Mouse (Mus musculus) MEL (cell line): Measurements from ENCODE around the gene Rnd1.

Experiments
- BHLHE40 ChIP-seq: IDR thresholded peaks from 2 replicates; pipeline ENCODE4 v1.6.1; 2012; ENCODE audit warnings: low read depth, mild to moderate bottlenecking, inconsistent platforms, low read length, improper control_type of control experiment, borderline replicate concordance
- CTCF ChIP-seq, 3 experiments: IDR thresholded peaks in 2 of 3; conservative IDR thresholded peaks in 1 of 3; 2 replicates each; pipeline ENCODE4 v1.5.1; 2011 to 2012; ENCODE audit warnings: low read length in 3 of 3, low read depth in 2 of 3, mild to moderate bottlenecking in 2 of 3, improper control_type of control experiment in 1 of 3, inconsistent platforms in 1 of 3, mixed read lengths in 1 of 3, moderate library complexity in 1 of 3; ENCODE audit not compliant: control insufficient read depth in 1 of 3, insufficient read depth in 1 of 3, poor library complexity in 1 of 3, severe bottlenecking in 1 of 3
- E2F4 ChIP-seq: IDR thresholded peaks from 2 replicates; pipeline ENCODE4 v1.6.1; 2011; ENCODE audit warnings: low read depth, low read length, improper control_type of control experiment, borderline replicate concordance
- GATA1 ChIP-seq: IDR thresholded peaks from 2 replicates; pipeline ENCODE4 v1.6.1; 2011; ENCODE audit warnings: low read depth, low read length, improper control_type of control experiment
- NELFE ChIP-seq: IDR thresholded peaks from 2 replicates; pipeline ENCODE4 v1.6.1; 2011; ENCODE audit warnings: low read depth, low read length, improper control_type of control experiment
- POLR2A ChIP-seq, 2 experiments: IDR thresholded peaks; 2 replicates each; pipeline ENCODE4 v1.6.1; 2011 to 2012; ENCODE audit warnings: low read length in 2 of 2, mild to moderate bottlenecking in 2 of 2, control low read depth in 1 of 2, improper control_type of control experiment in 1 of 2, low read depth in 1 of 2, moderate library complexity in 1 of 2; ENCODE audit not compliant: control insufficient read depth in 1 of 2, insufficient read depth in 1 of 2, poor library complexity in 1 of 2
- POLR2AphosphoS2 ChIP-seq: IDR thresholded peaks from 2 replicates; pipeline ENCODE4 v1.6.1; 2011; ENCODE audit warnings: low read length, improper control_type of control experiment
- RAD21 ChIP-seq: IDR thresholded peaks from 2 replicates; pipeline ENCODE4 v1.6.1; 2011; ENCODE audit warnings: mild to moderate bottlenecking, low read depth, low read length, improper control_type of control experiment
- SIN3A ChIP-seq: IDR thresholded peaks from 2 replicates; pipeline ENCODE4 v1.6.1; 2012; ENCODE audit warnings: low read length, improper control_type of control experiment, inconsistent platforms
- SMC3 ChIP-seq: IDR thresholded peaks from 2 replicates; pipeline ENCODE4 v1.6.1; 2011; ENCODE audit warnings: low read depth, low read length, improper control_type of control experiment
- TAL1 ChIP-seq: IDR thresholded peaks from 2 replicates; pipeline ENCODE4 v1.6.1; 2012; ENCODE audit warnings: mild to moderate bottlenecking, inconsistent platforms, low read length, moderate library complexity, mixed read lengths
- TCF12 ChIP-seq: IDR thresholded peaks from 2 replicates; pipeline ENCODE4 v1.6.1; 2014; ENCODE audit warnings: low read depth, mild to moderate bottlenecking, inconsistent platforms, low read length, improper control_type of control experiment, moderate library complexity
- USF1 ChIP-seq: IDR thresholded peaks from 2 replicates; pipeline ENCODE4 v1.6.1; 2014; ENCODE audit warnings: low read depth, mild to moderate bottlenecking, inconsistent platforms, low read length, improper control_type of control experiment, moderate library complexity

GRCm38 (mm10) chr15:98662198-98662566 lies 15.1 kb downstream of the Rnd1 start:
- no peak for TF ChIP-seq RAD21
- TF ChIP-seq CTCF (IDR thresholded peaks at IDR 0.05 in 2 of 3, conservative IDR thresholded peaks at IDR 0.05 in 1 of 3; ENCODE audit: control insufficient read depth in 1 of 3, insufficient read depth in 1 of 3, low read depth in 2 of 3, low read length in 3 of 3, poor library complexity in 1 of 3, severe bottlenecking in 1 of 3), result no peak; a peak in 1 of 6 replicates
- TF ChIP-seq POLR2AphosphoS2, result 0 out of 2 replicates have a peak, but pooled peaks have one; percentile 39
- no peak for TF ChIP-seq E2F4
- TF ChIP-seq GATA1, result peak; percentile 88
- TF ChIP-seq TAL1, result peak; percentile 92
- peak; percentile 45; the same call in 1 of the 2 replicates for TF ChIP-seq BHLHE40
- TF ChIP-seq TCF12, result peak; percentile 66
- no peak for TF ChIP-seq SMC3
- no peak for TF ChIP-seq USF1
- peak in 1 of 2 experiments; percentile 79; a peak in 1 of 4 replicates for TF ChIP-seq POLR2A (IDR thresholded peaks at IDR 0.05; ENCODE audit: control insufficient read depth in 1 of 2, insufficient read depth in 1 of 2, low read depth in 1 of 2, low read length in 2 of 2, poor library complexity in 1 of 2)
- peak; percentile 84 for TF ChIP-seq SIN3A
- peak; percentile 61; the same call in 1 of the 2 replicates for TF ChIP-seq NELFE
